Mouse (Mus musculus): ENCODE measurements at regions not wholly inside any gene's neighbourhood (a gene's known extent, or its start where the extent isn't known, plus 50 kb on each side); places are given as distances from the start of the nearest gene placed in this dataset.

- TF ChIP-seq CTCF (IDR thresholded peaks at IDR 0.05; ENCODE audit: low read depth, low read length) (no peak), POLR2A (IDR thresholded peaks at IDR 0.05; ENCODE audit: insufficient read depth, low read length) (no peak)
Measured at GRCm38 (mm10) chr5:3197952-3198841, 143.1 kb upstream of the Cdk6 start.
